Mouse (Mus musculus) testis, postnatal 14 days (tissue): Measurements from ENCODE around the gene Mfsd5.

Experiments
- DNase-seq: peaks from one replicate; pipeline ENCODE4 v3.0.0; 2021; ENCODE audit warnings: low spot score

The Mfsd5 gene

DNA sequence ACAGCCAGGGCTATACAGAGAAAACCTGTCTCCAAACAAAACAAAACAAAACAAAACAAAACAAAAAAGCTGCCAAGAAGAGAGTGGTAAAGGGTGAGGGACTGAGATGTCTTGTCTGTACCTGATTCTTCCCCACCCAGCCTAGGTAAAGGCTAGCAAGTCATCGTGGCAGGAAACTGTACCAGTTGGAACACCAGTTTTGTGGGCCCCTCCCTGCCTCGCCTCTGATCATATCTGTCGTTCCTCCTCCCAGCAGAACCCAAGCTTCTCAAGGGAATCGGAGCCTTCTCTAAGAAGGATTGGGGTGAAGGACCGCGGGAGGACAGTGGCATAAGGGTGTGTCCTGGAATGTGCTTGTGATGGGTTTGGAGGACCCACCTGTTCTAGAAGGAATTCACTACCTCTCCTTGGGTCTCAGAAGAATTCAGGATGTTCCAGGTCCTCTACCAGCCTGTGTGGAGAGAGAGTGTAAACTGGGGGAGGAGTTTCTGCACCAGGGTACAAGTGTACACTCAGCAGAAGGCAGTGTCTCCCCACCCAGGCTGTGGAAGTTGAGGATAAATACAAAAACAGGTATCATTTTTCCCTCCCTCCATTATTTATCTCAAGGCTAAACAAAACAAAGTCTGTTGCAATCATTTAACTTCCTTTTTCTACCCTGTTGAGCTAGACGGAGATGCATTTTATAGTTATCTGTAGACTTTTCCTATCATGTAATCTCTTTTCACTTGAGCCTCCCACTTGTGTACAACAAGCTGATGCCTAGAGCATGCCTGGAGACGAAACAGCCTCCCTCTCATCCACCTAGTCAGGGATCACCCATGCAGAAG is 3.4 kb downstream of the Mfsd5 start:
- DNase-seq: no peak

DNA sequence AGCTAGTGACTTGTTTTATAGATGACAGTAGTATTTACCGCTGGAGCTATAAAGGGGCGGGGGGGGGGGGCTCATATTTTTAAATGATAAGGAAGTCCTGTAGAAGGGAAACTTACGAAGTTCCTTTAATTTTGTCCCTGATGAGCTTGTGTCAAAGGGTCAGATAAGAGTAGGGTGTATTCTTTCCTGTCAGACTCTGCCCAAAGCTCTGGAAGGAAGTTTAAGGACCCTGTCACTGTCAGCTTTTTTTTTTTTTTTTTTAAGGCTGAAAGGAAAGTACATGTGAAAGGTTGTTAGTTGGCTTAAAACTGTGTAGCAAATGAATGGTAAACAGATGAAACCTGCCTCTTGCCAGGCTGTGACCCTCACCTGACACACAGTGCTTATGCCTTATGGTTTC is 4.4 kb downstream of the Mfsd5 start:
- no peak for DNase-seq

GRCm38 (mm10) chr15:102287395-102287794 is 8.1 kb downstream of the Mfsd5 start:
- no peak for DNase-seq

DNA sequence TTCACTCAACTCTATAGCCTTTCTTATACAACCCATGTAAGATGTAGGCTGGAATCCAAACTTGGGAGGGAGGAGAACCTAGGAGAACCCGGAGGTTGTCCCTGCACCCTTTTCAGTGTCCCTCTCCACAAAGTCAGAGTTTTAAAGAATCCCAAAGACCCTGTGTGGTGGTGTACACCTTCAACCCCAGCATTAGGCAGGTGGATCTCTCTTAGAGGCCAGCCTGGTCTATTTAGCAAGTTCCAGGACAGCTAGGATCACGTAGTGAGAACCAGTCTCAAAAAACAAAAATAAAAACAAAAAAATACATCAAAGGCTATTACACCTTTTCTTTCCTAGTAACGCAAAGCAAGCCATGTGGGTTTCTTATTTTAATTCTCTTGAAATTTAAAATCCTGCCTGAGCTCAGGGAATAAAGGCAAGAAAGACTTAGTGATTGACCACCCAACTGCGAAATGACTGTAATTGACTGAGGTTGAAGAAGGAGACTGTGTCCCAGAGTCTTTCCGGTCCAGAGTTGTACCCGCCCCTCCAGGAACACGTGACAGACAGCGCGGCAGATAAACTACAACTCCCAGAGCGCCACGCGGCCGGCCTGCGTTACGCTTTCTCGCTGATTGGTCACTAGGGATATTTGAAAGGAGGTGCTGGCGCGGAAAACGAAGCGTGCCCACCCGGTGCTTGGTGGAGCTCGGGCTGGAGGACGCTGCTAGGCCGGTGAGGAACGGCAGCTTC is 16.5 kb downstream of the Mfsd5 start, which contains the start of gene Espl1:
Gene Espl1 (plus strand): TSS at position 634 of the 735 bp plus-strand sequence.
- peak; percentile 94 for DNase-seq

DNA sequence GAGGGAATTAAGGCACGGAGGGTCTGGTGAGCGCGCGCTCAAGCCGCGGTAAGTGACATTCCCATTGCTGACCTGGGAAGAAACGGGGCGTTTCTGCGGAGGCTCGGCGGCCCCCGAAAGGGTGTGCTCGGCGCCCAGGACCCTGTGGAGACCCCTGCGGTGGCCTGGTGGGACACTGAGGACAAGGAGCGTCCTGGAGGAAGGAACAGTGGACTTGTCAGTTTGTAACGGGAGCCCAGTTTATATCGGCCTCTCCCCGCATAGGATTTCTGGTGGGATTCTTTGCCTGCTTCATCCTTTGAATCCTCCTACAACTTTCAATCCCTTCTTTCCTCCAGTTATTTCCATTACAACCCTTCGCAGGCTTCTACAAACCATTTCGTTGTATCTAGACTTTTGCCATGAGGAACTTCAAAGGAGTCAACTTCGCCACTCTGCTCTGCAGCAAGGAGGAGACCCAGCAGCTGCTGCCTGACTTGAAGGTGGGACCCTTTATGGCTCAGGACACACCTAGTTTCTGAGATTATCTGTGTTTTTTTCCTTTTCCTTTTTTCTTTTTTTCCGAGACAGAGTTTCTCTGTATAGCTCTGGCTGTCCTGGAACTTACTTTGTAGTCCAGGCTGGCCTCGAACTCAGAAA is 17.2 kb downstream of the Mfsd5 start:
- no peak for DNase-seq

DNA sequence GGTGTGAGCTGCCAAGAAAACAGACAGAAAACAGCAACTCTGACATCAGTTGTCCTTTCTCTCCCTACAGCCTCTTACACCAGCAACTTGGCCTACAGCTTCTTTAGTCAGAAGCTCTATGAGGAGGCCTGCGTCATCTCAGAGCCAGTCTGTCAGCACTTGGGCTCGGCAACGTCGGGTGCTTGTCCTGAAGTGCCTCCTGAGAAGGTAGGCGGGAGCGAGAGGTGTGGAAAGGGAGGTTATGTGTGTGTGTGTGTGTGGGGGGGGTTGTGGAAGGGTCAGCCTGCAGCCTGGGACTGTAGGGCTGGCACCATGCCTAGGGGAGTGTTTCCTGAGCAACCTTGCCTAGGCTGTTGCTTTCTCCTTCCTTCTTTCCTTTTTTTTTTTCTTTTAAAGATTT is 23.3 kb downstream of the Mfsd5 start:
- DNase-seq: no peak

GRCm38 (mm10) chr15:102308717-102309116 is 29.5 kb downstream of the Mfsd5 start:
- DNase-seq: no peak

GRCm38 (mm10) chr15:102310074-102310845 is 31.0 kb downstream of the Mfsd5 start:
- peak; percentile 57 for DNase-seq

DNA sequence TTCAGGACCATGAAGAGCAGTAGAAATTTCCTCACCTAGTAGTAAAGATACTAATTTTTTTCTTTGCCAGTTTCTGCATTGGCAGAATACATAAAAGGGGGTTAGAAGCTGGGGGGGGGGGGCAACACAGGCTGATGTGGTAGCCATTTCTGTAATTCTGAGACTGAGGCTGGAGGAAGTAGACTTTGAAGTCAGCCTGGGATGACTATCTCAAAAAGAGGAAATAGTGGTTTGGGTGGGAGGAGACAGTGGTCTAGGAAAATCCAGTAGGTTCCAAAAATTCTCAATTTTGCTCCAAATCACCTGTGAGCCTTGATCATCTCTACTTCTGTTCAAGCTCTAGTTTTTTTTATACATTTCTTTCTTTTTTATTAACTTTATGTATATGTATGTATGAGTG is 32.2 kb downstream of the Mfsd5 start:
- no peak for DNase-seq

DNA sequence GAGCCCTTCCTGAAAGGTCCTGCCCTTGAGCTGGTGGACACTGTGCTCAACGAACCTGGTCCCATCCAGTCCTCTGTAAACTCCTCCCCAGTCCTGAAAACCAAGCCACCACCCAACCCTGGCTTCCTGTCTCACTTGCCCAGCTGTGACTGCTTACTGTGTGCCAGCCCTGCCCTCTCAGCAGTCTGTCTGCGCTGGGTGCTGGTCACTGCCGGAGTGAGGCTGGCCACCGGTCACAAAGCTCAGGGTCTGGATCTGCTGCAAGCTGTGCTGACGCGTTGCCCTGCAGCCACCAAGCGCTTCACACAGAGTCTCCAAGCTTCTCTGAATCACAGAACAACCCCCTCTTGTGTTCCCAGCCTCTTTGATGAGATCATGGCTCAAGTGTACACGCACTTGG is 36.0 kb downstream of the Mfsd5 start:
- DNase-seq: no peak

GRCm38 (mm10) chr15:102316263-102316662 is 37.0 kb downstream of the Mfsd5 start:
- no peak for DNase-seq

DNA sequence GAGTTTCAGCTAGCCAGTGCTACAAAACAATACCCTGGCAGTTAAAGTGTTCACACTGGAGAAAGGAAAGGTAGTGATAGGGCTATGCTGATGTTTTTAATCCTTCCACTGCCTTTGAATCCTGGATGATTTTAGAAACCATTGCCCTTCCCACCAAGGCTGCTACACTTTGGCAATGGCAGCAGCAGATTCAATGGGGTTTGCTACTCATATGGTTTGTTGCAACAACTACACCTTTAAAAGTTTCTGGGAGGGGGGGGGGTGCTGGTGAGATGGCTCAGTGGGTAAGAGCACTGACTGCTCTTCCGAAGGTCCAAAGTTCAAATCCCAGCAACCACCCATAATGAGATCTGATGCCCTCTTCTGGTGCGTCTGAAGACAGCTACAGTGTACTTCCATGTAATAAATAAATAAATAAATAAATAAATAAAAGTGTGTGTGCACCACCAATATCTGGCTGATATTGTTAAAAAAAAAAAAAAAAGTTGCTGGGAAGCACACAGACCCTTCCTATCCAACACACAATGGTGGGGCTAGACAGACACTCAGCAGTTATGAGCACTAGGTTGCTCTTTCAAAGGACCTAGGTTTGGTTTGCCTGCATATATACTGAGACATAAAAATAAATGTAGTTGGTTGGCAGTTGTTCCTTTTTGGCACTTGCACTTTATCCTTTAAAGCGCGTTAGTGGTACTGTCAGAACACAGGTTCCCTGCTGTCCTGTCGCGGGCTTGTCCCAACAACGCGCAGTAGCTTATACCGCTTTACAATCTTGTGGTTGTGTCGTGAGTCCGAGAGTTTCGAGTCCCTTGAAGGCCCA is 45.6 kb downstream of the Mfsd5 start:
- DNase-seq: no peak

GRCm38 (mm10) chr15:102326022-102326576 is 46.8 kb downstream of the Mfsd5 start, which contains the start of gene Pfdn5:
Pfdn5 (plus strand) TSS chr15:102326116.
- DNase-seq: peak; percentile 90

GRCm38 (mm10) chr15:102326892-102327291 is 47.6 kb downstream of the Mfsd5 start:
- DNase-seq: no peak
